Mouse (Mus musculus) G1E-ER4 (cell line): Measurements from ENCODE around the gene 1110002E22Rik. TPM values are rescaled to one million over a fixed set of nuclear protein-coding genes. Genes with fewer than 3 reads are reported as not detected.

ENCODE experiments used
- GATA1 ChIP-seq: IDR thresholded peaks from one replicate; pipeline ENCODE4 v1.8.0; 2012; ENCODE audit warnings: low read length, inconsistent platforms
- polyA plus RNA-seq: library from polyadenylated mRNA; stranded (reverse); fragments of >175 nt; gene quantifications from 2 replicates; pipeline ENCODE4 v1.2.3, GENCODE M21; 2012

Gene 1110002E22Rik
- polyA plus RNA-seq, 1 experiment, result 0.11 TPM

- TF ChIP-seq GATA1, result no peak
These were observed 53.5 kb downstream of the 1110002E22Rik start for GRCm38 (mm10) chr3:138118392-138118791.

DNA sequence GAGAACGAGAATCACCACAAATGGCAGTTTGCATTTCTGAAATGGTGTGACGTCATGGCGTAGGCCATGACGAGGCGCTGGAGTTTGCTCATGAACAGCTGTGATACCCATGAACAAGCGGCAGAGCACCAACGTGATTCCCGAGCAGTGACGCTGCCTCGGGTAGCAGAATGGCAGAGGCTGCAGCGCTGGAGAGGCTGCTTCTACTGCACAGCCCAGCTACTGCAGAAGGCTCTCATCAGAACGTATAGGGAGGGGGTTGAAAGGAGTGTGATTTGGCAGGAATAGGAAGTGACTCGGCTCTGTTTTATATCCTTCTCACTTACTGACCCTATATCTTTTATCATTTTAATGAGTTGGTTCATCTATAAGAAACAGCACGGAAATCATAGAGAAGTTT is 54.0 kb downstream of the 1110002E22Rik start:
- TF ChIP-seq GATA1, result no peak

DNA sequence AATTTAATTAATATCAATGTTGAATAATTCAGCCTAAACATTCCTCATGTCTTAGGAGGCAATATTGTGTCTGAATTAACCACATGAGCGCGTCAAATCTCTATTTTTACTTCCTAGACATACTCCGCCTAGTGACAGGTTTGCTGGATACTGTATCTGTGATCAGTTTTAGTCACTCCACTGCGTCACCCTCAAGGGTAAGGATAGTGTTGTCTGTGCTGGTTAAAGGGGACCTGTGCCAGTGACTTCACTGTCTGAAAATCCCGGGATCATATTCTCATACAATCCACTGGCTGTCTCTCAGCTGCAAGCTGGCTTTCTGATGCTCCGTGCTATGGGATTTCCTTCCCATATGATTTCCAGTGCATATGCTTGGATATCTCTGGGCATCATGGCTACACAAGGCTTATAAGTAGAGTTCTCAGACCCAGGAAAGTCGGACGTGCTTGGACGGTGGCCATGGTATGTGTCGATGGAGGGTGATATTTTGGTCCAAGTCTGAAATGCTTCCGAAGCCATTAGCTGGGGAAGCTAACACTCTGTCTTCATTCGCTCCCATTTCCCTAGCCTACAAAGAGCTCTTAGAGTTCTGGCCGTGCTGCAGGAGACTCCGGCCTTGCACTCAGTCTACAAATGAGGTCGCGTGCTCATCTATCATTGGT is 54.7 kb downstream of the 1110002E22Rik start:
- TF ChIP-seq GATA1, result no peak

DNA sequence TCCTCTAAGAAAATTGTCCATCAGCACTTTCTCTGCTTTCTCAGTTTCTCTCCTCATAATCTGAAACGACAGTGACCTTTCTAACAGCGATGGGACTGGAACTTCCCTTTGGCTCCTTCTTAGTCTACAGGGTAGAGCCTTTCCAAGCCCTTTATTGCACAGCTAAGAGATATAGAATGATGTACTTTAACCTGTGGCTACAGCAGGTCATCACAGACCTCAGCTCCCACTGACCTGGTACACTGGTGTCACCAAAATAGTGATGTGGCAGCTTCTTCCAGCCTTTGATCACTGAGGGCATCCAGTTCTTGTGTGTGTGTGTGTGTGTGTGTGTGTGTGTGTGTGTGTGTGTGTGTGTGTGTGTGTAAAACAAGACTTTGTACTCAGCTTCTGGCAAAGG is 56.6 kb downstream of the 1110002E22Rik start:
- TF ChIP-seq GATA1, result no peak

- no peak for TF ChIP-seq GATA1
These were observed 59.0 kb downstream of the 1110002E22Rik start for GRCm38 (mm10) chr3:138123842-138124241.

GRCm38 (mm10) chr3:138129110-138129509 is 64.3 kb downstream of the 1110002E22Rik start:
- no peak for TF ChIP-seq GATA1

GRCm38 (mm10) chr3:138130692-138131091 is 65.8 kb downstream of the 1110002E22Rik start:
- TF ChIP-seq GATA1, result no peak

Other genes with a start within 250 kb of the 1110002E22Rik start
- 2,944 and 3,945 TPM in 2 replicates for gene H2afz, start 200.6 kb upstream of the 1110002E22Rik start, polyA plus RNA-seq
- gene Dnajb14, start 197.4 kb upstream of the 1110002E22Rik start, polyA plus RNA-seq, result 2.7 and 3.3 TPM in 2 replicates
- gene Lamtor3, start 146.5 kb upstream of the 1110002E22Rik start, polyA plus RNA-seq, result 35.8 and 43.9 TPM in 2 replicates
- 7.7 and 29.8 TPM in 2 replicates for gene Dapp1, start 83.5 kb upstream of the 1110002E22Rik start, polyA plus RNA-seq
- not detected in 2 replicates for gene Gm5105, start 2.3 kb downstream of the 1110002E22Rik start, polyA plus RNA-seq
- gene Trmt10a, start 78.4 kb downstream of the 1110002E22Rik start, polyA plus RNA-seq, result 4.2 and 4.4 TPM in 2 replicates
- gene Mttp, start 79.9 kb downstream of the 1110002E22Rik start, polyA plus RNA-seq, result 0.39 and 0.71 TPM in 2 replicates
- gene 4930579F01Rik, start 128.8 kb downstream of the 1110002E22Rik start, polyA plus RNA-seq, result not detected in 2 replicates
- gene Adh7, start 152.7 kb downstream of the 1110002E22Rik start, polyA plus RNA-seq, result not detected in 2 replicates
- not detected in 2 replicates for gene Adh1, start 195.9 kb downstream of the 1110002E22Rik start, polyA plus RNA-seq
- gene Adh6a, start 248.2 kb downstream of the 1110002E22Rik start, polyA plus RNA-seq, result not detected in 2 replicates